Mouse (Mus musculus) adrenal gland, postnatal 0 days (tissue): ENCODE data around the gene Irf2bpl. TPM values are rescaled to one million over a fixed set of nuclear protein-coding genes. Genes with fewer than 3 reads are reported as not detected.

Experiments
- polyA plus RNA-seq: library from polyadenylated mRNA; unstranded; fragments of >200 nt; fragmentation: Nextera tagmentation; extraction: Ambion mirVana; gene quantifications from 2 replicates; pipeline ENCODE4 v1.2.1, GENCODE M21; 2015

The Irf2bpl gene
- 32.9 and 40.4 TPM in 2 replicates for polyA plus RNA-seq

DNA sequence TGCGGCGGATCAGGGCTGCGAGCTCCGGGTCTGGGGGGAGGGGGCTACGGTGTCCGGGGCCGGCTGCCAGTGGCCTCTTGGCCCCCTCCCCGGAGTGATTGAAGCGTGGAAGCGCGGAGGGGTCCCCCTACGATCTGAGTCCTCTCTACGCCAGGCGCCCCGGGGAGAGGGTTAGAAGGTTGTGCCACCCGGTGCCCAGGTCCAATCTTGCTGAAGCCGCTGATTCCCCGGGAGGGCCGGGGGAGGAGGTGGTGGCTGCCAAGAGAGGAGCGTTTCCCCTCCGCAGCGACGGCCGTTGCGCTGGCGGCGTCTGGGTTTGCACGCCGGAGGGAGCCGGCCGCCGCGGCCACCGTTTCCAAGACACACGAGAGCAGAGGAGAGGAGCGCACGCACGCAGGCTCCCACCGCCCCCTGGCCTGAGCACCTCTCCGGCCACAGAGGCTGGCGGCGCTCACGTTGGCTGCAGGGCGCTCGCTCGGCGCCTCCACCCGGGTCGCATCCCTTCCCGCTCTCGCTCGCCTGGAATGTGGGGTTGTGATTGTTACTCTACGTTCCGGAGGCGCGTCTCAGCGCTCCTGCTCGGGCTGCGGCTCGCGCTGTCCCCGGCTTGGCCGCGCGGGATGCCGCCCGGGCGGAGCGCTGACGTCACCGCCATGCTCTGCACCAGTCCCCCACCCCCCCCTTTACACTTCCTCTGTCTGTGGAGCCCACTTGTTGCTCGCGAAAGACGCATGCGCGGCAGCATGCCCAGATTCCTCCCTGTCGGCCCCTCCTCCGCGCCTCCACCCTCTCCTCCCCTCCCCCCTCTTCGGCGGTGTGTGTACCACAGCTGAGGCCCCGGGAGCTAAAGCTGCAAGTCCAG lies at the start of gene Irf2bpl:
Irf2bpl (minus strand) TSS at position 602 of the 862 bp plus-strand sequence.

Other genes starting within 250 kb of the Irf2bpl start
- gene Vash1, start 206.1 kb downstream of the Irf2bpl start, polyA plus RNA-seq: 6.9 and 10.8 TPM in 2 replicates
- 3.6 and 4.7 TPM in 2 replicates for gene Angel1, start 158.3 kb downstream of the Irf2bpl start, polyA plus RNA-seq
- gene Lrrc74a, start 150.4 kb downstream of the Irf2bpl start, polyA plus RNA-seq: not detected in 2 replicates
- gene Cipc, start 62.2 kb upstream of the Irf2bpl start, polyA plus RNA-seq: 6.7 and 8.6 TPM in 2 replicates
- gene Zdhhc22, start 105.6 kb upstream of the Irf2bpl start, polyA plus RNA-seq: 0.36 and 1.3 TPM in 2 replicates
- gene Tmem63c, start 136.5 kb upstream of the Irf2bpl start, polyA plus RNA-seq: 0.22 and 1.1 TPM in 2 replicates
- 0.69 and 2.6 TPM in 2 replicates for gene Ngb, start 217.7 kb upstream of the Irf2bpl start, polyA plus RNA-seq